Mouse (Mus musculus): ENCODE measurements at regions not wholly inside any gene's neighbourhood (a gene's known extent, or its start where the extent isn't known, plus 50 kb on each side); places are given as distances from the start of the nearest gene placed in this dataset.

DNA sequence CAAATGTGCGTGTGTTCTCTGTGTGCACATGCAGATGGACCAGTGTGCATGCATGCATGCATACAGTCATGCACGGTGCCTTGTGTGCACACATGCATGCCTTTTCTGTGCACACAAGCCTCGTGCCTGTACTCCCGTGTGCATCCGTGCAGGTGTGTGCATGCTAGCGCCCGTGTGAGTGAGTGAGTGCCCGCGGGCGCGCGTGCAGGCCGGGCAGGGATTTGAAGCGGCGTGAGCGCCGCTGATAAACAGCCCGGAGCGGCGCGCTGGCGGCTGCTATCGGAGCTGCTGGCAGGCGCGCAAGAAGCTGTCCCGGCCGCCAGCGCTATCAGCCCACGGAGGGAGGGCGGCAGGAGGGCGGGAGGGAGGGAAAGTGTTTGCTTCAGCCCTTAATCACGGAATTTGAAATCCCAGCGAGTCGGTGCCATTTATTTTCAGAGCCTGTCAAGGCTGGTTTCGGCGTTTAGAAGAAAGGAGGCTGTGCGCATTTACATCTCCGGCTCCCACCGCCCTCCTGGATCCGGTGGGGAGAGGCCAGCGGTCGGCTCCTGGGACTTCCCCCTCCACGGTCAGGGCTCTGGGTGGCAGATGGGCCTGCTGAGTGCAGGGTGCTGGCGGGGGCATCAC, 82.1 kb downstream of the Cstad start:
- TF ChIP-seq POLR2A (IDR thresholded peaks at IDR 0.05; ENCODE audit: control insufficient read depth in 1 of 2, insufficient read depth in 1 of 2, low read depth in 1 of 2, low read length in 2 of 2, poor library complexity in 1 of 2) (no peak), MEF2A (IDR thresholded peaks at IDR 0.05; ENCODE audit: extremely low read depth, insufficient replicate concordance, low read depth, low read length, poor library complexity, severe bottlenecking) (no peak), ZKSCAN1 (IDR thresholded peaks at IDR 0.05; ENCODE audit: low read depth, low read length) (no peak), CTCF (IDR thresholded peaks at IDR 0.05 in 2 of 3, conservative IDR thresholded peaks at IDR 0.05 in 1 of 3; ENCODE audit: control insufficient read depth in 1 of 3, insufficient read depth in 1 of 3, low read depth in 2 of 3, low read length in 3 of 3, poor library complexity in 1 of 3, severe bottlenecking in 1 of 3) (no peak), UBTF (IDR thresholded peaks at IDR 0.05; ENCODE audit: borderline replicate concordance, insufficient read depth, low read depth, low read length) (no peak), NRF1 (IDR thresholded peaks at IDR 0.05; ENCODE audit: insufficient read depth, low read depth, low read length, poor library complexity, severe bottlenecking) (no peak), POLR2AphosphoS5 (IDR thresholded peaks at IDR 0.05; ENCODE audit: borderline replicate concordance, low read depth, low read length) (no peak), NELFE (IDR thresholded peaks at IDR 0.05; ENCODE audit: low read depth, low read length) (no peak), MAX (IDR thresholded peaks at IDR 0.05; ENCODE audit: low read length) (no peak)
